Mouse (Mus musculus): Measurements from ENCODE around the gene Wnt5b.
A peak's percentile ranks its signal among the peaks of the same experiment; 100 is the strongest.

Wnt5b gene

GRCm38 (mm10) chr6:119521482-119521900, 22.7 kb downstream of the Wnt5b start:
- peak in 1 of 2 experiments; percentile 29 for DNase-seq

GRCm38 (mm10) chr6:119520731-119521130, 23.4 kb downstream of the Wnt5b start:
- DNase-seq, result no peak

GRCm38 (mm10) chr6:119514085-119514484, 30.1 kb downstream of the Wnt5b start:
- no peak for DNase-seq

GRCm38 (mm10) chr6:119513452-119513851, 30.7 kb downstream of the Wnt5b start:
- no peak for DNase-seq

- no peak for DNase-seq
Measured at GRCm38 (mm10) chr6:119512701-119513100, 31.4 kb downstream of the Wnt5b start.

GRCm38 (mm10) chr6:119509437-119510037, 34.6 kb downstream of the Wnt5b start:
- DNase-seq, result no peak

- DNase-seq, result peak; percentile 52 to 59
Measured at GRCm38 (mm10) chr6:119508634-119509375, 35.3 kb downstream of the Wnt5b start.

- DNase-seq, result peak in 1 of 2 experiments; percentile 42
Measured at GRCm38 (mm10) chr6:119508221-119508620, 35.9 kb downstream of the Wnt5b start.

GRCm38 (mm10) chr6:119505525-119506225, 38.5 kb downstream of the Wnt5b start:
- DNase-seq, result peak in 1 of 2 experiments; percentile 42

GRCm38 (mm10) chr6:119504756-119505155, 39.4 kb downstream of the Wnt5b start:
- no peak for DNase-seq

- DNase-seq, result peak; percentile 63 to 72
Measured at GRCm38 (mm10) chr6:119502031-119502430, 42.1 kb downstream of the Wnt5b start.

- DNase-seq, result peak; percentile 47 to 53
Measured at GRCm38 (mm10) chr6:119500086-119500485, 44.1 kb downstream of the Wnt5b start.

GRCm38 (mm10) chr6:119499271-119499670, 44.9 kb downstream of the Wnt5b start:
- DNase-seq, result peak; percentile 69 to 82

- no peak for DNase-seq
Measured at GRCm38 (mm10) chr6:119492630-119493014, 51.5 kb downstream of the Wnt5b start.

GRCm38 (mm10) chr6:119491997-119492629, 52.0 kb downstream of the Wnt5b start:
- no peak for DNase-seq

- no peak for DNase-seq
Measured at GRCm38 (mm10) chr6:119491006-119491405, 53.1 kb downstream of the Wnt5b start.

GRCm38 (mm10) chr6:119490549-119490948, 53.6 kb downstream of the Wnt5b start:
- DNase-seq, result no peak

- DNase-seq, result peak; percentile 41 to 60
Measured at GRCm38 (mm10) chr6:119489765-119490164, 54.4 kb downstream of the Wnt5b start.

- no peak for DNase-seq
Measured at GRCm38 (mm10) chr6:119487619-119488018, 56.5 kb downstream of the Wnt5b start.

- no peak for DNase-seq
Measured at GRCm38 (mm10) chr6:119487085-119487458, 57.1 kb downstream of the Wnt5b start.

GRCm38 (mm10) chr6:119486381-119487084, 57.6 kb downstream of the Wnt5b start:
- DNase-seq, result peak in 1 of 2 experiments; percentile 3

- peak in 1 of 2 experiments; percentile 12 for DNase-seq
Measured at GRCm38 (mm10) chr6:119485486-119485885, 58.7 kb downstream of the Wnt5b start.

Measured in thymus, postnatal 36 days (tissue).